Mouse (Mus musculus): ENCODE measurements at regions not wholly inside any gene's neighbourhood (a gene's known extent, or its start where the extent isn't known, plus 50 kb on each side); places are given as distances from the start of the nearest gene placed in this dataset.
A peak's percentile ranks its signal among the peaks of the same experiment; 100 is the strongest.

- 91% methylated on average over 2 of the region's 2 CpGs for WGBS
- no peak overlapping the region for H3K9ac ChIP-seq (replicated peaks; ENCODE audit: low read depth, low read length)
- no peak overlapping the region for H3K27ac ChIP-seq (ENCODE audit: low read depth, low read length)
- H3K36me3 ChIP-seq (ENCODE audit: control insufficient read depth, insufficient read depth, low read length) = no peaks in the 10 kb centered on the region
- H3K4me3 ChIP-seq (ENCODE audit: low read depth, low read length) = no peak overlapping the region
- no peaks in the 10 kb centered on the region for H3K9me3 ChIP-seq (ENCODE audit: control insufficient read depth, low read length)
- H3K4me2 ChIP-seq (ENCODE audit: low read depth, low read length) = no peak overlapping the region
- no peaks in the 10 kb centered on the region for H3K4me1 ChIP-seq (ENCODE audit: control insufficient read depth, insufficient read depth, low read length)
- no peak for ATAC-seq (ENCODE audit: low read depth)
- no peaks in the 10 kb centered on the region for H3K27me3 ChIP-seq (ENCODE audit: control insufficient read depth, insufficient read depth, low read length)
Measured at GRCm38 (mm10) chrX:9738904-9739303, 76.1 kb upstream of the Dynlt3 start.

- Histone ChIP-seq H3K9ac (replicated peaks; ENCODE audit: low read depth, low read length) (no peak overlapping the region), H3K4me2 (ENCODE audit: low read depth, low read length) (no peak overlapping the region), H3K4me3 (ENCODE audit: low read depth, low read length) (no peak overlapping the region), H3K4me1 (ENCODE audit: control insufficient read depth, insufficient read depth, low read length) (no peaks in the 10 kb centered on the region), H3K27me3 (ENCODE audit: control insufficient read depth, insufficient read depth, low read length) (no peaks in the 10 kb centered on the region), H3K9me3 (ENCODE audit: control insufficient read depth, low read length) (no peaks in the 10 kb centered on the region), H3K36me3 (ENCODE audit: control insufficient read depth, insufficient read depth, low read length) (no peaks in the 10 kb centered on the region), H3K27ac (ENCODE audit: low read depth, low read length) (no peak overlapping the region)
- WGBS = 77% methylated on average over 3 of the region's 3 CpGs
- ATAC-seq (ENCODE audit: low read depth) = no peak
Measured at GRCm38 (mm10) chrX:9742518-9742917, 79.7 kb upstream of the Dynlt3 start.

GRCm38 (mm10) chrX:9747305-9747938, 84.6 kb upstream of the Dynlt3 start:
- WGBS = 11% methylated on average over 23 of the region's 27 CpGs
- Histone ChIP-seq H3K4me1 (ENCODE audit: control insufficient read depth, insufficient read depth, low read length) (no peaks in the 10 kb centered on the region), H3K9me3 (ENCODE audit: control insufficient read depth, low read length) (no peaks in the 10 kb centered on the region), H3K27me3 (ENCODE audit: control insufficient read depth, insufficient read depth, low read length) (no peaks in the 10 kb centered on the region), H3K4me3 (ENCODE audit: low read depth, low read length) (peak overlapping the region; percentile 21; the same call in 1 of the 2 replicates), H3K27ac (ENCODE audit: low read depth, low read length) (no peak overlapping the region), H3K9ac (replicated peaks; ENCODE audit: low read depth, low read length) (no peak overlapping the region), H3K36me3 (ENCODE audit: control insufficient read depth, insufficient read depth, low read length) (no peaks in the 10 kb centered on the region), H3K4me2 (ENCODE audit: low read depth, low read length) (peak overlapping the region; percentile 45)
- ATAC-seq (ENCODE audit: low read depth) = peak; percentile 56; the same call in 1 of the 2 replicates

GRCm38 (mm10) chrX:9752954-9753572, 90.3 kb upstream of the Dynlt3 start:
- Histone ChIP-seq H3K9ac (replicated peaks; ENCODE audit: low read depth, low read length) (no peak overlapping the region), H3K27ac (ENCODE audit: low read depth, low read length) (no peak overlapping the region), H3K36me3 (ENCODE audit: control insufficient read depth, insufficient read depth, low read length) (no peaks in the 10 kb centered on the region), H3K9me3 (ENCODE audit: control insufficient read depth, low read length) (no peaks in the 10 kb centered on the region), H3K4me2 (ENCODE audit: low read depth, low read length) (no peak overlapping the region), H3K4me1 (ENCODE audit: control insufficient read depth, insufficient read depth, low read length) (no peaks in the 10 kb centered on the region), H3K27me3 (ENCODE audit: control insufficient read depth, insufficient read depth, low read length) (no peaks in the 10 kb centered on the region), H3K4me3 (ENCODE audit: low read depth, low read length) (no peak overlapping the region)
- ATAC-seq (ENCODE audit: low read depth) = no peak
- WGBS = 72% methylated on average over 5 of the region's 5 CpGs

GRCm38 (mm10) chrX:9769540-9769939, 77.2 kb upstream of the Hypm start:
- H3K36me3 ChIP-seq (ENCODE audit: control insufficient read depth, insufficient read depth, low read length) = no peaks in the 10 kb centered on the region
- H3K27me3 ChIP-seq (ENCODE audit: control insufficient read depth, insufficient read depth, low read length) = no peaks in the 10 kb centered on the region
- H3K4me2 ChIP-seq (ENCODE audit: low read depth, low read length) = no peak overlapping the region
- H3K4me3 ChIP-seq (ENCODE audit: low read depth, low read length) = no peak overlapping the region
- no peak overlapping the region for H3K9ac ChIP-seq (replicated peaks; ENCODE audit: low read depth, low read length)
- no peaks in the 10 kb centered on the region for H3K4me1 ChIP-seq (ENCODE audit: control insufficient read depth, insufficient read depth, low read length)
- ATAC-seq (ENCODE audit: low read depth) = no peak
- H3K9me3 ChIP-seq (ENCODE audit: control insufficient read depth, low read length) = no peaks in the 10 kb centered on the region
- H3K27ac ChIP-seq (ENCODE audit: low read depth, low read length) = no peak overlapping the region

- 92% methylated on average over 4 of the region's 4 CpGs for WGBS
- H3K4me1 ChIP-seq (ENCODE audit: control insufficient read depth, insufficient read depth, low read length) = no peaks in the 10 kb centered on the region
- no peak overlapping the region for H3K9ac ChIP-seq (replicated peaks; ENCODE audit: low read depth, low read length)
- no peak for ATAC-seq (ENCODE audit: low read depth)
- no peaks in the 10 kb centered on the region for H3K9me3 ChIP-seq (ENCODE audit: control insufficient read depth, low read length)
- no peak overlapping the region for H3K4me2 ChIP-seq (ENCODE audit: low read depth, low read length)
- H3K36me3 ChIP-seq (ENCODE audit: control insufficient read depth, insufficient read depth, low read length) = no peaks in the 10 kb centered on the region
- no peak overlapping the region for H3K4me3 ChIP-seq (ENCODE audit: low read depth, low read length)
- no peak overlapping the region for H3K27ac ChIP-seq (ENCODE audit: low read depth, low read length)
- H3K27me3 ChIP-seq (ENCODE audit: control insufficient read depth, insufficient read depth, low read length) = no peaks in the 10 kb centered on the region
Measured at GRCm38 (mm10) chrX:9777498-9777897, 69.2 kb upstream of the Hypm start.

GRCm38 (mm10) chrX:9789542-9789941, 57.2 kb upstream of the Hypm start:
- no peaks in the 10 kb centered on the region for H3K9me3 ChIP-seq (ENCODE audit: control insufficient read depth, low read length)
- H3K36me3 ChIP-seq (ENCODE audit: control insufficient read depth, insufficient read depth, low read length) = no peaks in the 10 kb centered on the region
- H3K4me3 ChIP-seq (ENCODE audit: low read depth, low read length) = no peak overlapping the region
- H3K27ac ChIP-seq (ENCODE audit: low read depth, low read length) = no peak overlapping the region
- H3K9ac ChIP-seq (replicated peaks; ENCODE audit: low read depth, low read length) = no peak overlapping the region
- 43% methylated on average over 3 of the region's 3 CpGs for WGBS
- no peaks in the 10 kb centered on the region for H3K4me1 ChIP-seq (ENCODE audit: control insufficient read depth, insufficient read depth, low read length)
- no peak overlapping the region for H3K4me2 ChIP-seq (ENCODE audit: low read depth, low read length)
- no peaks in the 10 kb centered on the region for H3K27me3 ChIP-seq (ENCODE audit: control insufficient read depth, insufficient read depth, low read length)
- no peak for ATAC-seq (ENCODE audit: low read depth)
